Mouse (Mus musculus): ENCODE measurements around the gene Pdcd1.
"Not testable (repeated sequence)": the region's sequence is repeated elsewhere in the genome, so short reads cannot be mapped to it uniquely, and the experiment has no call there.

Gene Pdcd1

DNA sequence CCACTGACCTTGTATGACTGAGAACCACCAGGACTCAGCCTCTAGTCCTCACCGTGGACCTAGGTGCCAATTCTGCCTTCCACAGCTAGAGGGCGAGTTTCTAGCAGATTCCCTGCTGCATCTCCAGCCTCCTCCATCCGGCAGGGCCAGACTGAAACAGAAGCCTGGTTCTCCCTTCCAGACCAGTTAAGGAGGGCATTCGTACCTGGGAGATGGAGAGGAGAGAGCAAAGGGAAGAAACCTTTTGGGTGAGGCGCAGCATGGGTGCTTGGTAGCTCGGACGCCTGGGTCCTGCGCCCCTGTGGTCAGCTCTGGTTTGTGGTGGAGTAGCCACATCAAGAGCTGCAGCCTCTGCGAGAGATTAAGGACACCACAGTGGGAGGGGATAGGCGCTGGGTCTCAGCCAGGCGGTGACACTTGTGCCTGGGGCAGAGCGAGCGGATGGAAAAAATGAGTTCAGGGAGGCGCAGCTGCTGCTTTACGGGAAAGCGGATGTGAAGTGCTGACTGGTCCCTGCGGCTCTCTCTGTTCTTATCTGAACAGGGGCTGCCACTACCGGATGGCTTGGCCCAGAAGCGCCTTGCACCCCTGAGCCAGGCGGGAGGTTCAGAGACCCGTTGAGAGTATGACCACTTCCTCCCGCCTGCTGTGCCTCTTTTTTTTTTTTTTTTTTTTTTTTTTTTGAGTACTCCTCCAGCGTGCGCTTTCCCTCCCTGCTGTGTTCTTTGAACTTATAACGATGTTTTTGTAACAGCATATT lies 17.2 kb downstream of the Pdcd1 start:
- in situ Hi-C loops (cut with MboI; ENCODE audit: unreplicated experiment in 2 of 2) = no loop called here

DNA sequence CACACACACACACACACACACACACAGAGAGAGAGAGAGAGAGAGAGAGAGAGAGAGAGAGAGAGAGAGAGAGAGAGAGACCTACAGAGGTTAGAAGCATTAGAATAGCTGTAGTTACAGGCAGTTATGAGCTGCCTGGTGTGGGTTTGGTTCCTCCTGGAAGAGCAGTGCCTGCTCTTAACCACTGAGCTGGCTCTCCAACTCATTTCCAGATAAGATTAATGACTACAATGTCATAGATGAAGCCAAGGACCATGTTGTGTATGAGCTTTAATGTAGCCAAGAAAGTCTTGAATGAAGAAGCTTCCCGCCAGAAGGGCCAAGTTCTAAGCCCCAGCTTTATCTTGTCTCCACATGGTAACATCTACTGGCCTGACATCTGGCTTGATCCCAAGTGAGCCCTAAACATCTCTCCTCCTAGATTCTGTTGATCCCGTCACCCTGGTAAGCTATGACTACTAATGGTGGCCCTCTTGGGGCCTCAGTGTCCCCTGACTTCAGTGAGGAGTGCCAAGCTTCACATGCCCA lies 19.2 kb downstream of the Pdcd1 start:
- in situ Hi-C loops (cut with MboI; ENCODE audit: unreplicated experiment in 2 of 2) = no loop called here

DNA sequence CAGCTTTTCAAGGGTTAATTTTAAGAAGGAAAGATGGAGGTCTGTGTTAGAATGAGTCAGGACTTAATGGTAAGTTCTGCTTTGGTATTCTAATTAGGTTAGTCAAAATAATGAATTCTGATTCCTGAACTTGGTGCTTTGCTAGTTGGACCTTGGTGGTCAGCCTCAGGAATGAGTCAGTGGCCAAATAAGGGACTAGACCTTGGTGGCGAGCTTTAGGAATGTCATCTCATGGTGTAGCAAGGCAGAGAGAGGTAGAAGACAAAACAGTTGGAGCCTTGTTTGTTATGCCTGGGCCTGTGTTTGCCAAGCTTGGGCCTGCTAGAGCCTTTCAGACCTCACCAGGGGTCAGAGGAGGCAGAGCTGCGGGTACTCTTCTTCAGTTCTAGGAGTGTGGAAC lies 23.6 kb downstream of the Pdcd1 start:
- in situ Hi-C loops (cut with MboI; ENCODE audit: unreplicated experiment in 2 of 2) = no loop called here

DNA sequence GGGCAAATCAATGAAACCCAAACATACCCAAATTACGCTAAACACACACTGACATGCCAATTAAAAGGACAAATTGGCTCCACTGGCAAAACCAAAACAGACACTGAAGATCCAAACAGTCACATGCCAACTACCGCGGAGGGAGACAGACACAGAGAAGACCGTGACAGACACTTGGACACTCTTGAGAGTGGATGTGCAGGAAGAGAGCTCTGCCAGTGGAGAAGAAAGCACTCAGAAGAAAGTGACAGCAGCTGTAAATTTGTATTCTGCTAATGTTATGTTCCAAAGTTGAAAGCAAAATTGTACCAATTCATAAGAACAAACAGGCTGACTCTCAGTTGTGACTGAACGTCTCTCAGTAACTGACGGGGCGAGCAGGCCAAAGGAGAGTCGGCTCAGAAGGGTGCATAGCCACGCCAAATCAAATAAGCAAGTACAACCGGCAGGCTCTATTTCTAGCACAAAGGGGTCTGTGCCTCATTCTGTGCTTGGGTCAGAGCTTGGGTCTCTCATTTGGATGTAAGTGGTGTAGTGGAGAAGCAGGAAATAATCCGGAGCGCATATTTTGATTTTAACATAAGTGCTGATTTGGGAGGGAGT lies 24.7 kb downstream of the Pdcd1 start:
- in situ Hi-C loops (cut with MboI; ENCODE audit: unreplicated experiment in 2 of 2) = no loop called here

DNA sequence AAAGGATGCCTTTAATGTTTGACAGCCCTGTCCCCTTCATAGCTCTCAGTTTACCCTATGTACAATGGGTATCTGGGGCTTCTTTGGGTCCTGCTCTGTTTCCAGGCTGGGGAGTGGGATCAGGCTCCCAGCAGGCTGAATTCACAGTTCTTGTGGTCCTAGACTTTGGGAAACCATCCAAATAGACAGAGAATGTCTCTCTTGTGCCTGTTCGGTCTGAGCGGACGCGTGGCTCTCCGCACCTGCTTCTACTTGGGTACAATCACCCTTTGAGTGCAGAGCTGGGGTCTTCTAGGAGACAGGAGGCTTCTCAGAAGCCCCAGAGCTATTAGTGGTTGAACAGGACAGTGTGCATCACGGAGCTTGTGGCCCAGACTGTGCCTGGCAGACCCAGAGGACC lies 32.2 kb downstream of the Pdcd1 start, which contains the start of gene Neu4:
Neu4 (plus strand) TSS at position 301 of the 400 bp plus-strand sequence.
- in situ Hi-C loops (cut with MboI; ENCODE audit: unreplicated experiment in 2 of 2) = no loop called here

GRCm38 (mm10) chr1:94011643-94012042 lies 40.7 kb downstream of the Pdcd1 start:
- in situ Hi-C loops (cut with MboI; ENCODE audit: unreplicated experiment in 2 of 2) = no loop called here

- in situ Hi-C loops (cut with MboI; ENCODE audit: unreplicated experiment in 2 of 2) = not testable (repeated sequence)
Observed at GRCm38 (mm10) chr1:94008826-94009225, 43.5 kb downstream of the Pdcd1 start.

DNA sequence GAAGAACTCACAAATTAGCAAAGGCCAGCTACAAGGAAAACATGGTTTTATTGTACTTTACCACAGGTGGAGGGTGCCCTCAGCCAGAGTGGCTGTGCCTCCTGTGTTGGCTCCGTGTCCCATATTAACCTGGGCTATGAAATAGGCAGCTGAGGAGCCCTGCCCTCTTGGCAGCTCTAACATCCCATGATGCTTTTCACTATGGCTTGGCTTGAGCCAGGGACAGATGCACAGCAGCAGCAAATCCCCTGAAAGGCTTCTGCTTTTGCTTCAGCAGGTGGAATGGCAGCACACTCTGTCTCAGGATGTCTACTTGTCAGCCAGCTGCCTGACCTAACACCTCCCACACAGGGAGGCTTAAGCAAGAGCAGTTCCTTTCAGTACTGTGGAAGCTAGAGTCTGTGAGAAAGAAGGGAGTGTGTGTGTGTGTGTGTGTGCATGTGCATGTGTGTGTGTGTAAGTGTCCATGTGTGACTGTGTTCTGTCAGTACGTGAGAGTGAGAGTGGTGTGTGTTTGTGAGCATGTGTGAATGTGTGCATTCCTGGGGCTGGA lies 46.3 kb downstream of the Pdcd1 start:
- in situ Hi-C loops (cut with MboI; ENCODE audit: unreplicated experiment in 2 of 2) = not testable (repeated sequence)

DNA sequence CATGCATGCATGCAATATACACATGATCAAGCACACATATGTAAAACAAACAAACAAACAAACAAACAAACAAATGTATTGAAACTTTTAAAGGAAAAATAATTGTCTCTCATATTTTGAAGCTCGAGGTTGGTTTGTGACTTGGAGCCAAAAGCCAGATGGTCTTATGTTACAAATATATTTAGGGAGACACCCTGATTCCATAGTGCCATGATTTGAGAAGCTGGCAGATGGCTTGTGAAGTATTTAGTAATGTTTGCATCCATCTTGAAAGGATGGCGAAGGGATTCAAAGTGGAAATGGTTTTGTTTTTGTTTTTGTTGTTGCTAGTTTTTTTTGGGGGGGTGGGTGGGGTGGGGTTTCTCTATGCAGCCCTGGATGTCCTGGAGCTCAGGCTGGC lies 51.3 kb downstream of the Pdcd1 start:
- in situ Hi-C loops (cut with MboI; ENCODE audit: unreplicated experiment in 2 of 2) = no loop called here

- in situ Hi-C loops (cut with MboI; ENCODE audit: unreplicated experiment in 2 of 2) = loop anchor here in 1 of 2 experiments (10.0 kb wide), 1 partner anchor 83 kb away; no protein-coding TSS in a partner anchor
Observed at GRCm38 (mm10) chr1:93991491-93991890, 60.9 kb downstream of the Pdcd1 start.

DNA sequence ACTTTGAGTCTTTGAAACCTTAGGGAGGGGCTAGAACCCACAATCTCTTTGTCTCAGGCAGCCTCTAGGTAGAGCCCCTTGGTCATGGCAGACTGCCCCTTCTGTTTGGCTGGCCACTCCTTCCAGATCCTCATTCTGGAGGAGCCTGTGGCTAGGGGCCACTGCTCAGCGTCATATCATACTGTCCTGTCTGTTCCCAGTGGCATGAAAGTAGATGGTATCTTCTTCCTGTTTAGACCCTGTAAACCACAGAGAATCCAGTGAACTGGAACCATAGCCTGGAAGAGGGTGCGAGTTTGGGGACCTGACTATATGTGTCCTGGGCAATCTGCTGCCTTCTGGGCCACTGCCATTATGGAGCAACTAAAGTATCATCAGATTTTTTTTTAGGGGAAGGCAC lies 61.3 kb downstream of the Pdcd1 start:
- in situ Hi-C loops (cut with MboI; ENCODE audit: unreplicated experiment in 2 of 2) = loop anchor here in 1 of 2 experiments (10.0 kb wide), 1 partner anchor 84 kb away; no protein-coding TSS in a partner anchor

GRCm38 (mm10) chr1:93990209-93990608 lies 62.1 kb downstream of the Pdcd1 start, which contains the start of gene Gal3st2c:
TSS of gene Gal3st2c (plus strand) at chr1:93990509.
- in situ Hi-C loops (cut with MboI; ENCODE audit: unreplicated experiment in 2 of 2) = loop anchor here in 1 of 2 experiments (10.0 kb wide), 1 partner anchor 85 kb away; no protein-coding TSS in a partner anchor

GRCm38 (mm10) chr1:93988786-93989185 lies 63.6 kb downstream of the Pdcd1 start:
- in situ Hi-C loops (cut with MboI; ENCODE audit: unreplicated experiment in 2 of 2) = loop anchor here in 1 of 2 experiments (10.0 kb wide), 1 partner anchor 86 kb away; no protein-coding TSS in a partner anchor
